Mouse (Mus musculus) thymus, adult 18-20 months (tissue): ENCODE measurements around the gene Ptpn3.
A peak's percentile ranks its signal among the peaks of the same experiment; 100 is the strongest.

Experiments
- DNase-seq, 2 experiments: peaks; one replicate each; pipeline ENCODE4 v3.0.0; 2022; ENCODE audit warnings: mixed read lengths in 2 of 2

Gene Ptpn3

DNA sequence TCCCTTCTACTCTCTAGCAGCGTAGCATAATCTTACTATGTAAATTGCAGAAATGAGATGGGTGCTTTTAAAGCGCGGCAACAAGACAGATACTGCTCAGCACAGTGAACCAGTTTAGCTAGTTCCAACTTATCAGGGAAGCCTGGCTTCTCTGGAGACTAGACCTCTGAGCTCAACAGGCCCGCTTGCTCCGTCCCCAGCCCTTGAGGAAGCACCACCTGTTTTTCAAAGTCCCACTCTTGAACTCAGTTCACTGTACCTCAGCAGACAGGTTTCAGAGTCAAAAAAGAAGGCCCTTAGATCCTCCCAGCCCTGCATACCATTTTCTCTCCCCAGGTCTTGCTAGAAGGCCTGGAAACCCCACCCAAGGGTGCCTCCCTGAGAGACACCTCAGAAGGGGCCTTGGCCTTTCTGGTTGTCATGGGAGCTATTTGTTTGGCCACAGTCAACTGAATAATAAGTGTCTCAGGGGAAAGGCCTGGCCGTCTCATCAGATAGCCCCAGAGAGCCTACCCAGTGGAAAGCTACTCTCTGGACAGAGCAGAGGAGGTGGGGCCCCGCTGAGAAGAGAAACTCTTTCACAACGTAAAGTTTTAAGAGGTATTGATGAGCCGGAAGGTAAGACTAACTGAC lies 136.9 kb downstream of the Ptpn3 start:
- no peak for DNase-seq

DNA sequence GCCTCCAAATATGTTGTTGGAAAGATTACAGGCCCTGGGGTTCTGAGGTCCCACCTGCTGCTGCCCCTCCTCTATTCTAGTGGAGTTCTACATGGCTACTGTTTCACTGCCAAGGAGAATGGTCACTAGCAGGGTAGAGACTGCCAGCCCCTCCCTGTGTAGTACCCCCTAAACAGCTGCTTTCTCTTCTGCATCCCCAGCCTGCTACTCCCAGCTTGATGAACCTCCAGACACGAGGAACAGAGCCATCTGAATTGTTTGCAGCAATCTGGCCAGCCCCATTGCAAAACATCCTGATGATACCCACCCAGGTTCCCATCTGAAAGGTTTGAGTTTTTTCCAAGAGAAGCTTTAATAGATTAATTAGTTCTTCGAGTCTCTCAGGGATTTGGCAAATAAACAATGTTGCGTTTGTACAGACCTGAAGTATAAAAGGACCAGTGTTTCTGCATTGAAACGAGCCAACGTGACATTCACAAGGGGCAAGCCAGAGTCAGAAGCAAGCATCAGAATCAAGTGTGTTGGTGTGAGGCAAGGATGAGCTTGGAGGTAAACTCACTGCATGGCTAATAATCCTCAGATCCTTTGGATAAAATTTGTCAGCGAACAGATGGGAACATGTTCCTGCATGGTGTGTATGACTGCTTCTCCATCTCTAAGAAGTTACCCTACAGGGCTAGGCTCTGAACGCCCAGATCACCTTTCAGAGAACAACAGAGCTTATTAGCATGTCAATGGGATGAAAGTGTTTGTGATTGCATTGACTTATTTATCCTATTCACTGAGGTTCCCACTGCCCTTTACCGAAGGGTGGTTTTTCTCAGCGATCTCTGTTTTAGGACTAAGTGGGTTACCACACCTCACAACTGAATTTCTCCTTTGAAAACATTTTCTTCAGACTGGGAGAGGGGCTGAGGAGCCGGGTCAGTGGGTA lies 138.6 kb downstream of the Ptpn3 start:
- DNase-seq: no peak

DNA sequence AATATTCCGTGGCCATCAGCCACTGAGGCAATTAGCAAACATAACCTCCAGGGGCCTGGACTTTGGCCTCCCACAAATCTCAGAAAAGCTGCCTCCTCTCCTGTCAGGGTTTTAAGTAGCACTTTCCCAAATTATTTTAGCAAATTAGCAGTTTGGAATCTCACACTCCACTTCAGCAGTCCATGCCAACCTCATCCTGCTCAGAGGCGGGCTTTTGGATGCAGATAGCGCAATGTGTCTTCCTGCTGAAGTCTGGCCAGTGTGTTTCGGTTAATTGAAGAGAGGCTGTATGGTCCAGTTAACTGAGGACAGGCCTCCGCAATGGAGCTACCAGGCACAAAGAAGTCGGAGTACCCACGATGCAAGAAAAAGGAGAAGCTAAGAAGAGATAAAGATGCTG lies 141.1 kb downstream of the Ptpn3 start:
- DNase-seq: no peak

DNA sequence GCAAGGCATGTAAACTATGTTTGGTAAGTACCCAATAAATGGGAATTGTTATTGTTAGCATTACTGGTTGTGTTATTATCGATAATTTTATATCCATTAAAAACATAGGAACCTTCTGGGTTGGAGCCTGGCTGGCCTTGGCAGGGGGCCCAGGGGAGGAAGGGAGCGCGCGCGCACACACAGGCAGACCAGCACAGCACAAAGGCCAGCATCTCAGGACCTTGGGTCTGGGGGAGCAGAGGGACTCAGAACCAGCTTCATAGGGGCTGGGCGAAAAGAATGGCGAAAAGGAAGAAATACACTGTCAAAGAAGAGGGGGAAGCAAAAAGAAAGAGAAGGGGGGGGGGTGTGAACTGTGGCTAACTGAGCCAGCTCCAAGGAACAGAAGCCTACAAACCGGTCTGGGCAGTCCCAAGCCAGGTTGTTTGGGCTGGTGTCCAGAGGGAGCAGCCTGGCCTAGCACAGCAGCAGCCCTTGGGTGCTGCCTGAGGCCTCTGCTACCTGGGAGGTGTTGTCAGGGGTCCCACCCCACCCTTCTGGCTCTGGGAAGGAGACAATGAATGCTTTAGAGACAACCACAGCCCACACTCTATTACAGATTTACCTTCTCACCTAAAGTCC lies 145.0 kb downstream of the Ptpn3 start:
- DNase-seq: no peak

DNA sequence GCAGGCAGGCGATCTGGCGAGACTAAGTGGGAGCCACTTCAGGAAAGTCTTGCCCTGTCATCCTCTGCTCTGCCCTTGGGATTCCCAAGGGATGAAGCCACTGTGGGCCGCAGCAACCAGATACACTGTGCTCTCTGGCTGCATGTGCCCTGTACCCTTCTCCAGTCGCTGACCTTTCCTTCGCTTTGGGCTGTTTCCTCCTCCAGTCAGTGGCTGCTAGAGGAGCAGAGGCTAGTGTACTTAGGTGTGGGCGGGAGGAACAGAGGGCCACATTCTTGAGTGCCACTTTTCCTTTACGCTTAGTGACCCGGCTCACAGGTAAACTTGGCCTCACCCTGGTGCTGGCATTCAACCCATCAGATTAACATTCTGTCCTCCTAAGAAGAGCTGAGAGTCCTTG lies 147.8 kb downstream of the Ptpn3 start:
- no peak for DNase-seq

DNA sequence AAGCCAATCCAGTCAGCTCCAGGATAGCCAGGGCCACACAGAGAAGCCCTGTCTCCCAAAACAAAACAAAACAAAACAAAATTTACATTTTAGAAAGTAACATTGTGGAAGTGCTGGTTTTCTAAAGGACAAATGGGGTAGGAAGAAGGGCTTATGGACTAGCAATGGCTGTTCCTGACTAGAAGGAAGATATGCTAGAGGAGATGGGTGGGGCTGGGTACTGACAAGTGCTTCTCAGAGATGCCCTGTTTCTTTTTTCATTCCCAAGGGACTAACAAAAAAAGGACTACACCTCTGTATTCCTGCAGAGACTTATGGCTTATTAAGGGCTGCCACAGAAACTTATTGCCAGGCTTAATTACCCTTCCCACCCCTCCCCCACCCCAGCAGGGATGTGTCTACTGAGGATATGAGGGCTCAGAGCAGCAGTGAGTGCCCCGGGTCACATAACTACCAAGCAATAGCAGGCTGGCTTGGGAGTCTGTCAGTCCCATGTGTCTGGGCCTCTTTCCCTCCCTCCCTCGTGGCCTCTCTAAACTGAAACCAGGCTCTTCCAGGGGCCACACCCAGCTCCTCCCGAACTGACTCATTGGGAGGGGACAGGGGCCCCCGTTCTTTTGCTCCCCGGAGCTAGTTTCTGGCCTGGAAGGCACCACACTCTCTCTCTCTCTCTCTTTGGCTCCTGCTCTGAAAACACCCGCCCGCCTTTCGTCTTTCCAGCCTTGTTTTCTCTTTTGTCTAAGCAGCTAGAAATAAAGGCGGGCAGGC lies 148.4 kb downstream of the Ptpn3 start:
- DNase-seq: no peak

DNA sequence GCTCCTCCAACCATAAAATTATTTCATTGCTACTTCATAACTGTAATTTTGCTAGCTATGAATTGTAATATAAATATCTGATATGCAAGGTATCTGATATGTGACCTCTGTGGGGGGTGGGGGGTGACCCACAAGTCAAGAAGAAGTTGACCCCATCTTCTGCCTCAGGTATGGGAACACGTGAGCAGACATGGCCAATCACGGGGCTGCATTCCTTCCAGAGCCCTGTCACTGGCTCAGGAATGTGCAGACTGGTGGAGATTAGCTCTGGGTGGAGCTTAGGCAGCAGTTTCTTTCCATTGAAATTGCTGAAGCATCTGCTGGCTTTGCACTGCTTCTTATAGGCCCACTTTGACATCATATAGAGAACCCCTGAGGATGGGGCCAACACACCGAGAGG lies 153.5 kb downstream of the Ptpn3 start:
- no peak for DNase-seq

DNA sequence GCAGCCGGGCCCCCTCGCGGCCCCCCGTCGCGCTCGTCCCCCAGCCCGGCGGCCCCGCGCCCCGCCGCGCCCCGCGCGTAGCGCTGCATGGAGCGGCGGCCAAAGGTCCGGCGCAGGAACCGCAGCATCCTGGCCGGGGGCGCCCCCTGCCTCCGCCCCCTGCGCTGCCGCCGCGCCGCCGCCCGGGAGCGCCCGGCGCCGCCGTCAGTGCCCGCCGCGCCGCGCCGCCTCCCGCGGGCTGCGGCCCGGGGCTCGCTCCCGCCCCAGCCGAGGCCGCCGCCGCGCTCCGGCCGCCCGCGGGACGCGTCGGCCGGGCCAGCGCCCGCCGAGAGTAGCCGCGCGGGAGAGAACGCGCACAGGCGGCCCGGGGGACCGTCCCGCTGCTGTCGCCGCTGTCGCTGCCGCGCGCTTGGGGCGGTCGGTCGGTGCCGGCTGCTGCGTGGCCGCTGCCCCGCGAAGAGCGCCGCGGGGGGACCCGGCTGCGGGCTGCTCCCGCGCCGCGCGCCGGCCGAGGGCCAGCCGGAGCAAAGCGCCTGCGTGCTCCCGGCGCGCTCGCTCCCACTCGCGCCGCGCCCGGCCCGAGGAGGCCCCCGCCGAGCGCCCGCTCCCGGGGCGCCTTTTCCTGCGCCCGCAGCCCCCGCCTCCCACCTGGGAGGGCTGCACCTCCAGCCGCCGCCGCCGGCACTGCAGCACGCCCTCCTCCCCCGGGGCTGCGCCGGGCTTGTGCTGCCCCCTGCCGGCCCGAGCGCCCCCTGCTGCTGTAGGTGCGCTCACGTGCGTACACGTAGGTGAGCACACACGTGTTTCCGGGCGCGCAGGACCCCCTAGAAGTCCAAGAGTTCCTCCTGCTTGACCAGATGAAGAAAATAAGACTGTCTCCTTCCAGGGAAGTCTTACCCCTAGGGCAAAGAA lies 158.4 kb downstream of the Ptpn3 start, which contains the start of gene Epb41l4b:
Epb41l4b (minus strand) TSS at position 412 of the 912 bp plus-strand sequence.
- DNase-seq: peak; percentile 66 to 67

DNA sequence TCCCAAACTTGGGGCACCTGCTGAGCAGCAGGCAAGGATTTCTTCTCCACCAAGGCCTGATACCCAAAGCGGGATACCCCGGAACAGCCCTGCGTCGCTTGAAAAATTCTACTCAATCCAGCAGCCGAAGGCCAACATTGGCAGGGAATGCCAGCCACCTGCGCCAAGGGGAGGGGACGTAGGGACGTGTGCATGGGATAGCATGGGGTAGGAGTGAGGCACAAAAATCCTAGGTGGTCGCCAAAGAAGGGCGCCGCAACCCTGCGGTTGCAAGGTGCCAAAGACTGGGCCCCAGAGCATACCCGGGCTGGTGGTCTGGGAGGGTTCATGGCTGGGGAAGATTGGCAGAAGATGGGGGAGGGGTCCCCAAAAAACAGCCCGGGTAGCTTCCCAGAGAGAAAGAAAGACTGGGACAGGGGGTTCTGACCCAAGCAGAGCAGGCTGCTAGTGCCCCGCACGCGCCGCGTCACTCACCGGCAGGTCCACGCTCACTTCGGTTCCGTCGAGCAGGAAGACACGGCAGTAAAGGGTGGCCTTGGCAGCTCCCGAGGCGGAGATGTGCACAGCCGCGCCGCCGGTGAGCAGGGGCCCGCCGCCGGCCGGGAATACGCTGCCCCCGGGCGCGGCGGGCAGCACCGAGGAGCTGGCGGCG lies 159.1 kb downstream of the Ptpn3 start:
- peak in 1 of 2 experiments; percentile 15 for DNase-seq

DNA sequence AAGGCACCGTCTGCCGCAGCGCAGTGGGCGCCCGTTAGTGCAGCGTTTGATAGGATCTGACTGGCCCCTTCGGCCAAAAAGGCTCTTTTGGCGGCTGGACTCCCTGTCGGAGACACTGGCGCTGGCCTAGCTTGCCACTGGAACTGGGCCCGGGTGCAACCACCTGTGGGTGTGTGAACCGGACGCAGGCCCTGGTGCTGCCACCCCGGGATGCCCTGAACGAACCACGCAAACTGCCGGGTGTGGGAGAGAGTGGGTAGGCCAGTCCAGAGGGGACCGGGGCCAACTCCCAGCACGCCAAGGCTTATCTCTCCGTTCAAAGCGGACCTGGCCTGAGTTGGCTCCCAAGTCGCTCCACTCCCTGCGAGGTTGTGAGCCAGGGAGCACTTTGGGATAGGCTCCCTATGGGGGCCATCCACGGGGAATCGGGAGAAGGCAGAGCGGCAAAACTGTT lies 159.7 kb downstream of the Ptpn3 start:
- peak in 1 of 2 experiments; percentile 4 for DNase-seq

DNA sequence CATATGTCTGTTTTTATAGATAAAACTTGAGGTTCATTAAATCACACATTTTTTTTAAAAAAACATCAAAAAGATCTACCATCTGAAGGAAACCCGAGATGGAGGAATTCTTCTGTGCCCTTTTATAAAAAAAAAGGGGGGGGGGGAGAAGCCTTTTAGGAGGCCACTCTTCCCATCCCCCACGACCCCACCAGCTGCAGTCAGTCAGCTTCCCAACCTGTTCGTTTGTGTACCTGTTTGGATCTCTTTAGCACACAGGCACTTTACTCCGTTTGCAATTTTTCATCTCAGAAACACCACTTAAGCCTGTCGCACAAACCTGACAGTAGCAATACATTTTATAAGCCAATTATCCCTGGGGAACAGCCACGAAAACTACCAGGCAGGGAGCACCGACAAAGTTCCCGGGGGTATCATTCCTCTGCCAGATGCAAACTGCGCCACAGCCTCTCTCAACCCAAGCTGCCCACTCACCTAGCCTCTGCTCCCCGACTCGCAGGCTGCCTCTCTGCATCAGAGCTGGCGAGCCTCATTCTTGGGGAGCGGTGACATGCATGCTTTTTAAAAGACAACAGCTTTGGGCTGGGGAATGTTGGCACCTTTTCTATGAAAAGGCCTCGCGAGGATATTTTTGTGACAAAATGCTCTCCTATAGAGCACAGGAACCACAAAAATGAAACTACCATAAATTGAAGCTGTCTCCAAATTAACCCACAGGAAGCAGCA lies 160.5 kb downstream of the Ptpn3 start:
- DNase-seq: no peak
